Mouse (Mus musculus) hindbrain, embryonic 14.5 days (tissue): ENCODE measurements around the gene Tubg1. TPM values are rescaled to one million over a fixed set of nuclear protein-coding genes. Genes with fewer than 3 reads are reported as not detected.

Experiments
- ATAC-seq: fragments of 200-750 bp; cut with Nextera tagmentation; 2 replicates; pipeline ENCODE4 v1.8.0; 2017; ENCODE audit warnings: moderate number of reproducible peaks, mild to moderate bottlenecking, moderate TSS enrichment, moderate library complexity; ENCODE audit not compliant: low FRiP score
- DNase-seq: peaks from one replicate; pipeline ENCODE4 v3.0.0-alpha.2; 2015; ENCODE audit warnings: low spot score
- H3K27ac ChIP-seq: fragments of 300-500 bp; sonication (generic); 2 replicates; pipeline ENCODE4 v1.5.1; 2014; ENCODE audit warnings: mild to moderate bottlenecking, moderate library complexity
- H3K27me3 ChIP-seq: fragments of 300-500 bp; sonication (generic); 2 replicates; pipeline ENCODE4 v1.6.1; 2014; ENCODE audit warnings: mild to moderate bottlenecking, low read length, mixed read lengths; ENCODE audit not compliant: control insufficient read depth, insufficient read depth
- H3K36me3 ChIP-seq: fragments of 300-500 bp; sonication (generic); replicated peaks from 2 replicates; pipeline ENCODE4 v1.6.1; 2014; ENCODE audit not compliant: control insufficient read depth, insufficient read depth
- H3K4me1 ChIP-seq: fragments of 300-500 bp; sonication (generic); replicated peaks from 2 replicates; pipeline ENCODE4 v1.6.1; 2014; ENCODE audit warnings: antibody characterized with exemption, low read length, mixed read lengths; ENCODE audit not compliant: control insufficient read depth, insufficient read depth
- H3K4me2 ChIP-seq: fragments of 300-500 bp; sonication (generic); replicated peaks from 2 replicates; pipeline ENCODE4 v1.6.1; 2014; ENCODE audit warnings: mild to moderate bottlenecking, moderate library complexity
- H3K4me3 ChIP-seq: fragments of 300-500 bp; sonication (generic); replicated peaks from 2 replicates; pipeline ENCODE4 v1.5.1; 2014; ENCODE audit warnings: mild to moderate bottlenecking, low read length
- H3K9ac ChIP-seq: fragments of 300-500 bp; sonication (generic); 2 replicates; pipeline ENCODE4 v1.6.1; 2014
- H3K9me3 ChIP-seq: fragments of 300-500 bp; sonication (generic); 2 replicates; pipeline ENCODE4 v1.6.1; 2016; ENCODE audit warnings: low read length; ENCODE audit not compliant: control insufficient read depth
- WGBS: fragments of 180-500 bp; shearing (Covaris S2); extraction: QIAGEN DNeasy Blood & Tissue Kit; methylation state at CpG from one replicate; pipeline ENCODE4 v1.1.7; 2014; 5-methylcytosine and 5-hydroxymethylcytosine counted together
- polyA plus RNA-seq: library from polyadenylated mRNA; unstranded; fragments of >200 nt; fragmentation: Nextera tagmentation; extraction: Ambion mirVana; gene quantifications from 2 replicates; pipeline ENCODE4 v1.2.1, GENCODE M21; 2014

Gene Tubg1
- polyA plus RNA-seq, 1 experiment from 2014 or later, result 64.0 TPM

DNA sequence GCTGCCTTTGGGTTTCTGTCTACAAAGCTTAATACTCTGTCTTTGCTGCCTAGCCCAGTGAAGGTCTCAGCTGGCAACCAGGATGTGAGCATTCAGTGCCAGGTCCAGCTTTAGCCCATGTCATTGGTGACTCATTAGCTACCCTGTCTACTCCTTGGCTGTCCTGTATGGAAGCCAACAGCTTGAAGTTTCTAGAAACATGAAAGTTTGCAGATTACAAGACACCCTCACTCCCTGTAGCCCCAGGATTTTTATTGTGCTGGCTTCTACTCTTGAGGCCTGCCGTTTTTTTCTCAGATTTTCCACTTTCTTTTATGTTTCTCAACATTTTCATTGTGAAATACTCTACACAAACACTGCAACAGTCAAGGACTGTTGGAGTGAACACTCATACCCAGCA, 29.8 kb upstream of the Tubg1 start:
- H3K27me3 ChIP-seq, result no peaks in the 10 kb centered on the region
- peaks cover 63% of the 10 kb centered on the region for H3K36me3 ChIP-seq
- H3K4me2 ChIP-seq, result no peak overlapping the region
- H3K4me3 ChIP-seq, result no peak overlapping the region
- ATAC-seq (no peak), DNase-seq (no peak)
- no peak overlapping the region for H3K9ac ChIP-seq
- H3K4me1 ChIP-seq, result peaks cover 23% of the 10 kb centered on the region
- no peak overlapping the region for H3K27ac ChIP-seq
- 81% methylated on average over 1 of the region's 1 CpGs for WGBS
- no peaks in the 10 kb centered on the region for H3K9me3 ChIP-seq

DNA sequence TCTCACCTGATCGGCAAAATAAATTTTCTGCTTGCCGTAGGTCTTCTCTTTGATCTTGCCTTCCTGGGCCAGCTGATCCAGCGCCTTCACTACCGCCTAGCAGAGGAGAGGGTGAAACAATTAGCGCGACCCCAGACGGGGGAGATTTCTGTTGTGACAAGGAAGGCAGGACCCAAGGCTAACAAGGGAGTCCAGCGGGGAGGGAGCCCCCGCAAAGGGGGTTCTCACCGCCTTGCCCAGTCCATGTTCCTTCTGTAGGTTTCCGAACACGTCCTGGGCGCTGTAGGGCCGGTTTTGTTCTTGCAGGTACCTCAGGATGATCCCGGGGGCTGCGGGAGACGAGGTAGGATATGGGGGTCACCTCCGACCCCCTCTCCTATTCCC, 24.8 kb upstream of the Tubg1 start:
- under 1% methylated on average over 18 of the region's 18 CpGs for WGBS
- ATAC-seq (peak; percentile 39), DNase-seq (no peak)

DNA sequence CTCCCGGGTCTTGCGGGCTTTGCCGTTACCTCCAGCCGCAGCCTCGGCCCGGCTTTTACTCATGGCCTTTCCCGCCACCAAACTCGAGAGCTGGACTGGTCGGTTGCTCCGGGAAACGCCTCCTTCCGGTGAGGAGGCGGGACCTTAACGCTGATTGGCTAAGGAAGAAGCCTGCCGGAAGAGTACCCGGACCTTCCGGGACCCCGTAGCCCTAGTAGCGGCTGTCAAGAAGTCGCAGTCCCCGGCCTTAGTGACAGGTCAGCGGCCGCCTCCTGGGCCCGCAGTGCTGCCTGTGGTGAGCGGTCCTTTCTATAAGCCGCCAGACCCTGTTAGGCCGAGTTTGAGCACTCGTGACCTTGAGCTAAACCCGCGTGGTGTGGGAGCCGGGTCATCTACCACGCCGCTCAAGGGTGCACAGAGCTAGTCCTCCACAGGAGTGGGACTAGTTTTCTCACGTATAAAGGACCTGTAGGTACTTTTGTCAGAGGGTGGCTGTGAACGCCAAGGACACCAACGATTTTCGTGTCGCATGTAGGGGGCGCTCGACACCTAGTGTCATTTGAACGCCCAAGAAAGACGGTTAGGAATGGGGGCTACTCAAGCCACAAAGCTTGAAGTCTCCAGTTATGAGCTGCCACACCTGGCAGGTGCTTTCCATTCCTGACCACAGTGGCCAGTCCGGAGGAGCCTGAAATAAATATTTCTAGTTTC, 24.3 kb upstream of the Tubg1 start, which contains the start of gene Psmc3ip:
Gene Psmc3ip, minus strand, starts transcription at position 123 of the 711 bp plus-strand sequence.
- H3K36me3 ChIP-seq, result peaks cover 77% of the 10 kb centered on the region
- peak within 1 kb of the TSS; percentile 69 for H3K4me2 ChIP-seq
- H3K4me3 ChIP-seq, result peak within 1 kb of the TSS; percentile 55
- peak within 1 kb of the TSS; percentile 87 for H3K27ac ChIP-seq
- no peaks in the 10 kb centered on the region for H3K27me3 ChIP-seq
- peak within 1 kb of the TSS; percentile 60 for H3K9ac ChIP-seq
- peaks cover 6% of the 10 kb centered on the region for H3K4me1 ChIP-seq
- DNase-seq (peak; percentile 96), ATAC-seq (peak; percentile 97)
- H3K9me3 ChIP-seq, result no peaks in the 10 kb centered on the region
- 1% methylated on average over 43 of the region's 43 CpGs for WGBS

More for the DNA sequence above, 24.8 kb upstream of the Tubg1 start:
- Histone ChIP-seq H3K9me3 (no peaks in the 10 kb centered on the region), H3K4me3 (peak overlapping the region; percentile 55), H3K9ac (peak overlapping the region; percentile 60), H3K27me3 (no peaks in the 10 kb centered on the region), H3K27ac (no peak overlapping the region; the same call in 1 of the 2 replicates), H3K36me3 (peaks cover 77% of the 10 kb centered on the region), H3K4me1 (peaks cover 6% of the 10 kb centered on the region), H3K4me2 (peak overlapping the region; percentile 69)

DNA sequence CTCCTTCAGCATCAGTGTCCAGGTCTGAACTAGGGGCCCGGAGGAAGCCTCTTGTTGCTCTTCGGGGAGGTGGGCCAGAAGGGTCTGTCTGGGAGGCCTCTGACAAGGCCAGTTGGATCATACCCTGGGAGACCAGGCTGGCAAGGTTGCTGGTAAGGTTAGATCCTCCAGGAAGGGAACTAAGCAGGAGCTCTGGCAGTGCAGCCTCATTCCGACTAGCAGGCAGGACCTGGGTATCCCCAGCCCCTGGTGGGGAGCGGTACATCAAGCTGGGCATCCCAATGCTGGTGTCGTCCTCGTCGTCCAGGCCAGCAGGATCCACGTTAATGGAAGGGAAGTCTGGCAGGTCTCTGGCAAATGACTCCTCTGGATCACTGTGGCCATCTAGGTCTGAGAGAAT, 21.5 kb upstream of the Tubg1 start:
- Histone ChIP-seq H3K9me3 (no peaks in the 10 kb centered on the region), H3K27me3 (no peaks in the 10 kb centered on the region), H3K27ac (no peak overlapping the region), H3K9ac (no peak overlapping the region), H3K36me3 (peaks cover 77% of the 10 kb centered on the region), H3K4me2 (no peak overlapping the region), H3K4me3 (no peak overlapping the region), H3K4me1 (peaks cover 6% of the 10 kb centered on the region)
- DNase-seq (no peak), ATAC-seq (no peak)
- WGBS, result 95% methylated on average over 8 of the region's 8 CpGs

DNA sequence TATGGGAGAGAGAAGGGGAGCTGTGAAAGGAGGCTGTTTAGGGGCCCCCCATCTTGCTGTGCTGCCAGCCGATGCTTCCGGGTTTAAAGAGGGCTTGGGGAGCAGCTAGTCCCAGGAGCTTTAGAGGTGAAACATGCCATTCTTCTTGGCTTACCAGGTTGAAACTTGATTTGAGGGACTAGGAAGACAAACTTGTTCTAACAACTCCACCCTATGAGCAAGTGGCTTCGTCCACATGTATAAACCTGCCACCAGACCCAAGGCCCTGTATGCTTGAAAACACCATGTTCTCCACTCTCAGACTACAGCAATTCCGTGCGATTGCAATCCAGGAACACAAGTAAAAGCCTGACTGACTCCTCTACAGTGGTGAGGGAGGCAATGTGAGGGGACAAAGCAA, 16.7 kb upstream of the Tubg1 start:
- no peak overlapping the region for H3K4me3 ChIP-seq
- peaks cover 83% of the 10 kb centered on the region for H3K36me3 ChIP-seq
- no peak for DNase-seq
- no peaks in the 10 kb centered on the region for H3K4me1 ChIP-seq
- no peaks in the 10 kb centered on the region for H3K9me3 ChIP-seq
- H3K27me3 ChIP-seq, result no peaks in the 10 kb centered on the region
- WGBS, result 96% methylated on average over 5 of the region's 5 CpGs
- no peak overlapping the region for H3K9ac ChIP-seq
- no peak for ATAC-seq
- no peak overlapping the region for H3K27ac ChIP-seq
- H3K4me2 ChIP-seq, result no peak overlapping the region

DNA sequence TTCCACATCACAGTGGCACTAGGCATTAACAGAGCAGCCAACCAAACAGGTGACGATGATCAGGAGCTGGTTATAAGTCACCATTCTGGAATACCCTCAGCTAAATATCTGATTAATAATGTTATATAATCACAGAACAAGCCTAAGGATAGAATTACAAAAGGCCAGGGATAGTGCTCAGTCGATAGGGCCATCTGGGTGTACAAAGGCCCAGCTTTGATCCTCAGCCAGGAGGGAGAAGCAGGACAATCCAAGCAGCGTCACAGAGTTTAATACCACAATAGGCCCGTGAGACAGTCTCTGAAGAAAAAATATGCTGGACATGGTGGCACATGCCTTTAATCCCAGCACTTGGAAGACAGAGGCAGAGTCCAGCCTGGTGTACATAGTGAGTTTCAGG, 10.4 kb upstream of the Tubg1 start:
- no peaks in the 10 kb centered on the region for H3K27me3 ChIP-seq
- H3K9me3 ChIP-seq, result no peaks in the 10 kb centered on the region
- WGBS, result 68% methylated on average over 4 of the region's 4 CpGs
- no peak overlapping the region for H3K4me3 ChIP-seq
- H3K4me1 ChIP-seq, result no peaks in the 10 kb centered on the region
- H3K4me2 ChIP-seq, result no peak overlapping the region
- H3K27ac ChIP-seq, result no peak overlapping the region
- DNase-seq (no peak), ATAC-seq (no peak)
- peaks cover 19% of the 10 kb centered on the region for H3K36me3 ChIP-seq
- H3K9ac ChIP-seq, result no peak overlapping the region

DNA sequence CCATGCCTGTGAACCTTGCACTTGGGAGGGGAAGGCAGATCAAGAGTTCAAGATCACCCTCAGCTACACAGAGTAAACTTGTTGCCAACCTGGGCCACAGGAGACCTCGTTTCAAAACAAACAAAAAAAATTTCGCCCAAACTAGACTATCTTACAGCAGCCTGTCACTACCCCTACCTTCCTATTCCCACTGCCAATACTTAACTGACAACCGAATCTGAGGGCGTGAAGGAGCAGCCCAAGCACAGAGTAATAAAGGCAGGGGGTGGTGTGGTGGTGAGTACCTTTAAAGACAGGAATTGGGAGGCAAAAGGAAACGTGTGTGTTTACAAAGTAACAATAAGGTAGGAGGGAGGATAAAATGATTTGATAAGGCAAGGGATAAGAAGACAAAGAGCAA, 9.0 kb upstream of the Tubg1 start:
- Histone ChIP-seq H3K36me3 (peaks cover 6% of the 10 kb centered on the region; the same call in 1 of the 2 replicates), H3K4me2 (no peak overlapping the region), H3K27me3 (no peaks in the 10 kb centered on the region), H3K4me3 (no peak overlapping the region), H3K9ac (no peak overlapping the region), H3K4me1 (peaks cover 3% of the 10 kb centered on the region; the same call in 1 of the 2 replicates), H3K9me3 (no peaks in the 10 kb centered on the region), H3K27ac (no peak overlapping the region)
- 73% methylated on average over 5 of the region's 5 CpGs for WGBS
- no peak for ATAC-seq
- DNase-seq, result no peak

DNA sequence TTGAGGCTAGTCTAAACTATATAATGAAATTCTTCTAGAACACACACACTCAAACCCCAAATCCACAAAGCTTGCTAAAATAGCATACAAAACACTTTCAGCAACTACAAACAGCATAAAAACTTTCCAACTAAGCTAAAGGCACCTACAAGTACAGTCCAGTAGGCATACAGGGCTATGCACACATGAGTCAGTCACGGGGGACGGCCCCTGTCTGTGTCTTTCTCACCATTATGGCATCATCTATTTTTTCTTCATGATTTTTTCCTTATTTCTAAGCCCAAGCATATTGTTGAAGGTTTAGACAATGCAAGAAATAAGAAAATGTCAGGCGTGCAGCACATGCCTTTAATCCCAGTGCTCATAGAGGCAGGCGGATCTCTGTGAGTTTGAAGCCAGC, 8.6 kb upstream of the Tubg1 start:
- Histone ChIP-seq H3K4me1 (peaks cover 7% of the 10 kb centered on the region; the same call in 1 of the 2 replicates), H3K36me3 (peaks cover 1% of the 10 kb centered on the region; the same call in 1 of the 2 replicates), H3K27ac (no peak overlapping the region), H3K9me3 (no peaks in the 10 kb centered on the region), H3K9ac (no peak overlapping the region), H3K4me2 (no peak overlapping the region), H3K27me3 (no peaks in the 10 kb centered on the region), H3K4me3 (no peak overlapping the region)
- no peak for ATAC-seq
- 92% methylated on average over 4 of the region's 4 CpGs for WGBS
- DNase-seq, result no peak

DNA sequence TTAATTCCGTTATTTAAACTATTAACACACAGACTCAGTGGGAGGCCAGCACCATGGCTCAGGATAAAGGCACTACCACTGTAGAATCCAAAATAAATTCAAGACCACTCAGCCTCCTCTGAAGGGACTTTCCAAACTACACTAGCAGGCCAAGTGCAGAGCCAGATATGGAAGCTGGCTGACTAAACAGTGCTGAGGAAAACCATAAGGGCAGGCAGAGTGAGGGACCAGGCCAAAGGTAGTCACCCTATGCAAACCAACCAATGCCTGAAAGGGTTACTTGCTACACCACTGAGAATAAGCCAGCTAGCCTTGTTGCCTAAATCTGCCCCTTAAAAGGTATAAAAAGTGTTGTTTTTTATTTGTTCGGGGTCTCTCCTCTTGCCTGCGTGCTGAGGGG, 7.6 kb upstream of the Tubg1 start:
- H3K4me1 ChIP-seq, result peaks cover 7% of the 10 kb centered on the region; the same call in 1 of the 2 replicates
- H3K4me2 ChIP-seq, result no peak overlapping the region
- H3K36me3 ChIP-seq, result no peaks in the 10 kb centered on the region
- WGBS, result 91% methylated on average over 3 of the region's 3 CpGs
- no peak overlapping the region for H3K4me3 ChIP-seq
- H3K27me3 ChIP-seq, result no peaks in the 10 kb centered on the region
- no peak overlapping the region for H3K9ac ChIP-seq
- ATAC-seq (no peak), DNase-seq (no peak)
- no peaks in the 10 kb centered on the region for H3K9me3 ChIP-seq
- H3K27ac ChIP-seq, result no peak overlapping the region
